Mouse (Mus musculus) hindbrain, embryonic 13.5 days (tissue): Measurements from ENCODE around the gene Mrgpra3. TPM values are rescaled to one million over a fixed set of nuclear protein-coding genes. Genes with fewer than 3 reads are reported as not detected.

ENCODE experiments used
- ATAC-seq: fragments of 200-750 bp; cut with Nextera tagmentation; 2 replicates; pipeline ENCODE4 v1.8.0; 2017; ENCODE audit warnings: moderate TSS enrichment; ENCODE audit not compliant: low FRiP score
- H3K27ac ChIP-seq: fragments of 300-500 bp; sonication (generic); 2 replicates; pipeline ENCODE4 v1.5.1; 2015; ENCODE audit warnings: inconsistent platforms, mild to moderate bottlenecking, moderate library complexity
- H3K27me3 ChIP-seq: fragments of 300-500 bp; sonication (generic); 2 replicates; pipeline ENCODE4 v1.6.1; 2015; ENCODE audit warnings: mild to moderate bottlenecking, inconsistent platforms
- H3K36me3 ChIP-seq: fragments of 300-500 bp; sonication (generic); 2 replicates; pipeline ENCODE4 v1.6.1; 2015; ENCODE audit warnings: mild to moderate bottlenecking, inconsistent platforms
- H3K4me1 ChIP-seq: fragments of 300-500 bp; sonication (generic); replicated peaks from 2 replicates; pipeline ENCODE4 v1.6.1; 2015; ENCODE audit warnings: inconsistent platforms
- H3K4me2 ChIP-seq: fragments of 300-500 bp; sonication (generic); 2 replicates; pipeline ENCODE4 v1.6.1; 2015; ENCODE audit warnings: inconsistent platforms, mild to moderate bottlenecking, moderate library complexity
- H3K4me3 ChIP-seq: fragments of 300-500 bp; sonication (generic); 2 replicates; pipeline ENCODE4 v1.5.1; 2015; ENCODE audit warnings: mild to moderate bottlenecking, inconsistent platforms
- H3K9ac ChIP-seq: fragments of 300-500 bp; sonication (generic); 2 replicates; pipeline ENCODE4 v1.6.1; 2015; ENCODE audit warnings: mild to moderate bottlenecking, inconsistent platforms
- H3K9me3 ChIP-seq: fragments of 300-500 bp; sonication (generic); 2 replicates; pipeline ENCODE4 v1.6.1; 2016; ENCODE audit warnings: inconsistent platforms
- WGBS: fragments of 180-500 bp; shearing (Covaris S2); methylation state at CpG from one replicate; pipeline ENCODE4 v1.1.7; 2015; 5-methylcytosine and 5-hydroxymethylcytosine counted together
- polyA plus RNA-seq: library from polyadenylated mRNA; unstranded; fragments of >200 nt; fragmentation: Nextera tagmentation; extraction: Ambion mirVana; gene quantifications from 2 replicates; pipeline ENCODE4 v1.2.1, GENCODE M21; 2015

The Mrgpra3 gene
- polyA plus RNA-seq = not detected in 2 replicates

GRCm38 (mm10) chr7:47601272-47601671 is at the start of gene Mrgpra3:
TSS of gene Mrgpra3 (minus strand) at chr7:47601372.
- no peak within 1 kb of the TSS for H3K9ac ChIP-seq
- H3K9me3 ChIP-seq = peaks cover 30% of the 10 kb centered on the region
- no peak within 1 kb of the TSS for H3K27ac ChIP-seq
- no peaks in the 10 kb centered on the region for H3K4me1 ChIP-seq
- ATAC-seq = no peak
- no peak within 1 kb of the TSS for H3K4me2 ChIP-seq
- no peak within 1 kb of the TSS for H3K4me3 ChIP-seq
- WGBS = 75% methylated on average over 2 of the region's 2 CpGs
- no peaks in the 10 kb centered on the region for H3K36me3 ChIP-seq
- H3K27me3 ChIP-seq = no peaks in the 10 kb centered on the region

Other genes with a start within 250 kb of the Mrgpra3 start
- gene Mrgpra1, start 247.1 kb downstream of the Mrgpra3 start, polyA plus RNA-seq = not detected in 2 replicates
- not detected in 2 replicates for gene Mrgpra2a, start 149.2 kb downstream of the Mrgpra3 start, polyA plus RNA-seq
- gene Mrgpra2b, start 72.5 kb downstream of the Mrgpra3 start, polyA plus RNA-seq = not detected in 2 replicates